Mouse (Mus musculus) kidney, adult 2 months (tissue): ENCODE data around the gene Wdr26. TPM values are rescaled to one million over a fixed set of nuclear protein-coding genes. Genes with fewer than 3 reads are reported as not detected.

Experiments used
- DNase-seq: peaks from one replicate; pipeline ENCODE4 v3.0.0; 2021
- H3K27ac ChIP-seq: fragments of 200-500 bp; 2 replicates; pipeline ENCODE4 v1.5.1; 2012; ENCODE audit warnings: low read depth, low read length, control low read depth, inconsistent platforms; ENCODE audit not compliant: insufficient read depth
- H3K27me3 ChIP-seq: fragments of 200-500 bp; replicated peaks from 2 replicates; pipeline ENCODE4 v1.6.1; 2012; ENCODE audit warnings: mild to moderate bottlenecking, moderate library complexity, low read length, inconsistent platforms; ENCODE audit not compliant: control insufficient read depth, insufficient read depth
- H3K36me3 ChIP-seq: fragments of 200-500 bp; 2 replicates; pipeline ENCODE4 v1.6.1; 2012; ENCODE audit warnings: mild to moderate bottlenecking, moderate library complexity, low read length, inconsistent platforms; ENCODE audit not compliant: control insufficient read depth, insufficient read depth
- H3K4me1 ChIP-seq: fragments of 200-500 bp; 2 replicates; pipeline ENCODE4 v1.6.1; 2011; ENCODE audit warnings: low read length; ENCODE audit not compliant: control insufficient read depth, insufficient read depth
- H3K4me3 ChIP-seq: fragments of 200-500 bp; 2 replicates; pipeline ENCODE4 v1.5.1; 2011; ENCODE audit warnings: mild to moderate bottlenecking, low read depth, low read length, control low read depth; ENCODE audit not compliant: insufficient read depth
- CTCF ChIP-seq: fragments of 200-500 bp; conservative IDR thresholded peaks from 2 replicates; pipeline ENCODE4 v1.5.1; 2011; ENCODE audit warnings: low read depth, mild to moderate bottlenecking, control low read depth, low read length, moderate library complexity, mixed read lengths; ENCODE audit not compliant: insufficient read depth, insufficient read length
- POLR2A ChIP-seq: fragments of 200-500 bp; IDR thresholded peaks from one replicate; pipeline ENCODE4 v1.6.1; 2011; ENCODE audit warnings: low read depth, low read length, control low read depth
- WGBS: fragments of 180-500 bp; shearing (Covaris S2); methylation state at CpG from one replicate; pipeline ENCODE4 v1.1.7; 2018; 5-methylcytosine and 5-hydroxymethylcytosine counted together
- polyA plus RNA-seq: library from polyadenylated mRNA; depleted of rRNA; stranded (reverse); fragments of >200 nt; gene quantifications from 2 replicates; pipeline ENCODE4 v1.2.3, GENCODE M21; 2012; rRNA removed

Gene Wdr26
- polyA plus RNA-seq, 1 experiment = 32.1 TPM

- Histone ChIP-seq H3K4me1 (no peaks in the 10 kb centered on the region), H3K27ac (no peak overlapping the region), H3K27me3 (no peaks in the 10 kb centered on the region), H3K4me3 (no peak overlapping the region), H3K36me3 (peaks cover 4% of the 10 kb centered on the region)
- DNase-seq = no peak
- WGBS = 88% methylated on average over 2 of the region's 2 CpGs
- TF ChIP-seq CTCF (no peak), POLR2A (no peak)
Observed at GRCm38 (mm10) chr1:181124145-181124544, 87.7 kb downstream of the Wdr26 start.

Other genes with a start within 250 kb of the Wdr26 start
- gene Ephx1, start 191.1 kb downstream of the Wdr26 start, polyA plus RNA-seq = 69.9 and 73.3 TPM in 2 replicates
- not detected in 2 replicates for gene 9130409I23Rik, start 160.8 kb downstream of the Wdr26 start, polyA plus RNA-seq
- 6.3 and 6.6 TPM in 2 replicates for gene Nvl, start 67.8 kb downstream of the Wdr26 start, polyA plus RNA-seq
- 18.0 and 26.1 TPM in 2 replicates for gene Cnih4, start 67.3 kb downstream of the Wdr26 start, polyA plus RNA-seq
- not detected in 2 replicates for gene Cnih3, start 140.6 kb upstream of the Wdr26 start, polyA plus RNA-seq